Mouse (Mus musculus) adrenal gland, adult 18-20 months (tissue): Measurements from ENCODE around the gene Rrnad1. TPM values are rescaled to one million over a fixed set of nuclear protein-coding genes. Genes with fewer than 3 reads are reported as not detected.

Source experiments
- DNase-seq, 2 experiments: peaks; one replicate each; pipeline ENCODE4 v3.0.0; 2021 to 2022; ENCODE audit warnings: low spot score in 2 of 2
- total RNA-seq, 2 experiments: library from RNA; stranded (reverse); gene quantifications; 1 replicate in 1 of 2; 2 replicates in 1 of 2; pipeline ENCODE4 v1.2.3; 2021

Gene Rrnad1
- total RNA-seq, 2 experiments from 2014 or later: 14.7 to 21.9 TPM

DNA sequence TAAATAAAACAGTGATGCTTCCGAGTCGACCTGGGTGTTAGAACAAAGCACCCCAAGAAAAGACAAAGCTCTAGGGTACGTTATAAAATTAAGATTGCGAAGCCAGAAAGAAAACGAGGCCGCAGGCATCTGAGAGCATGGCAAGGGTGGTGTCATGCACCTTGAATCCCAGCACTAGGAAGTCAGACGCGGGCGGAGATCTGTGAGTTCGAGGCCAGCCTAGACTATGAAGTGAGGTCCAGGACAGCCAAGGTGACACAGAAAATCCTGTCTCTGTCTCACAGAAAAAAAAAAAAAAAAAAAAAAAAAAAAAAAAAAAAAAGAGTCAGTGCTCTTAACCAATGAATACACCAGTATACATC is 44.5 kb downstream of the Rrnad1 start:
- DNase-seq: peak; percentile 43 to 46

DNA sequence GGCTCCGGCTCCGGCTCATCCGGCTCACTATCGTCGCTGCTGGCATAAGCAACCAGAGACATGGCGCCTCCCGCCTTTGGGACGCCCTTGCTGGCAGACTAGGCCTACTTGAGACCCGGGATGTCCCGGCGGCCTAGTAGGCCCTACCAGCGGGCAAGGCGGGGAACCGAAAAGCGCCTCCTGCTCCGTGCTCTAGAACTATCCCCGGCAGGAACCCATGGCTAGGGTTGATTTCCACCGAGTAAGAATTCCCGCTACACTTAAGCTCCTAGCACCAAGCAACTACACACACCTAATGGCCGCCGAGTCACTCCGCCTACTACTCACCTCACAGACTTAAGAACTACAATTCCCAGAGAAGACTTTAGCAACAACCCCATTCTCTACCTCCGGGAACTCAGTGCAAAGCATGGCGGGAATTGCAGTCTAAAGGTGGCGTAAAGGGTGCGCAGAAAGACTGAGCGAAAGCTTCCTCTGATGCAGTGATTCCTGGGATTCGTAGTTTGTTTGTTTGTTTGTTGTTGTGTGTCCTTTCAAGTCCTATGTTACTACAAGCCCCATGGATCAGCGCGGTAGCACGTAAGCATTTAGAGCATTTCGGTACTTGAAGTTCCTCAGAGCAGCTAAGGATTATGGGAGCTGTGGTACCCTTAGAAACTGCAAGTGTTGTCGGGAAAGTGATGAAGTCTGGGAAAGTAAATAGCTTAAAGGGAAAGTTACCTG is 45.1 kb downstream of the Rrnad1 start, which contains the start of gene Prcc:
Prcc (minus strand) TSS at position 328 of the 723 bp plus-strand sequence.
- peak; percentile 65 to 71 for DNase-seq

DNA sequence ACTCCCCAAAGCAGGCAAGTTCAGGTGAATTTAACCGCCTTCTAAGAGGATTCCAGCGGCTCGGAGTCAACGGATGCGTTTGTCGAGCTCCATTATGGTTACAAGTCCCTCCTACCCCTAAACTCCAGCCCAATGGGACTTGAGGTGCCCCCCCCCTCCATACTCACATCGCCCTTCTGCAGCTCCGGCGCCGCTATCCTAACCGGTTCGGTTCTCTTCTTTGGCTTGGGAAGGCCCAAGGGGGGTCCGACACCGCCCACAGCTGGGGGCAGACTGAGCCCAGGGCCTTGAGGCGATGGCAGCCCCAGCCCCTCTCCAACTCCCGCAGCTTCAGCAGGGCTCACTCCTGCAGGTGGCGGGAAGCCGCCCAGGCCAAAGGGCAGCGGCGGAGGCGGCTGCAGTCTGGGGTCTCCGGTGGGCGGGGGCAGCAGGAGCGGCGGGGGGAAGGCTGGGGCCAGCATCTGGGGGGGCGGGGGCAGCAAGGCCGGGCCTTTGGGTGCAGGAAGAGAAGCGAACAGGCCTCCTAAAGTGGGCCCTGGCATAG is 45.7 kb downstream of the Rrnad1 start:
- peak; percentile 41 to 50 for DNase-seq

DNA sequence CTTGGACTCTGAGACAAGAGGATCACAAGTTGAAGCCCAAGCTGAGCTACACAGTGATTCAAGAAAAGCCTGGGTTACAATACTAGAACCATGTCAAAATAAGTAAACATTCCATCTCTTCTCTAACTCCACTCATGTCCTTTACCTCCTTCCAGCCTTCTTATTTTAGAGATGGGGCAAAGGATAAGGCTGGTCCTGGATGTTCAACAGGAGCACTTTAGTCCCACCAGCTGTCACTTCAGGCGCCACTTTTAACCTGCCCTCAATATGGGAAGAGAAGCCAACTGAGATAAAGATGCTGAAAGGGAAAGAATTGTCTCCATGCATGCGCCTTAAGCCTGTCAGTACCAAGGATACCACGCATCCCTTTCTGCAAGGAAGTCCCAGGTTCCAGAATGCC is 46.2 kb downstream of the Rrnad1 start:
- DNase-seq: no peak

DNA sequence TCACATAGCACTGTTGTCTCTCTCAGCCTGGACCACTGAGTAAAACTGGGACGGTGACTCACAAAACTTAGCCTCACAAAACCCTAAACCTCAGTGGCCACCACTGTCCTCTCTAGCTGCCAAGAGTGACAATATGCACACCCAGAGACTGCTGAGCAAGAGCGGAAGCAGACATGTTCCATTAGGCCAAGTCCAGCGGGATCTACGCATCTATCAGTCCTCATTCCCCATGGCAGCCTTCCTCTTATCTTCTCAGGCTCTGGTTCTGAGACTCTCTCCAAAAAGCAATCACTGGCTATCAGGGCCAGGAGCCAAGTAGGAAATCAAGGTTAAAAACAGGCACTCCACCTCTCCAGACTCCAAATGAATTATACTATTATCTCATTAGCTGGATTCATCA is 52.8 kb downstream of the Rrnad1 start:
- DNase-seq: no peak

Other genes with a start within 250 kb of the Rrnad1 start
- gene Lrrc71, start 182.1 kb downstream of the Rrnad1 start, total RNA-seq: under 1 TPM; 0.38 to 0.63 TPM
- gene Ntrk1, start 135.6 kb downstream of the Rrnad1 start, total RNA-seq: 10 to 100 TPM in 1 of 2 experiments, 1 to 10 TPM in 1; 7.1 to 12.5 TPM
- gene Insrr, start 133.8 kb downstream of the Rrnad1 start, total RNA-seq: 1 to 10 TPM in 1 of 2 experiments, under 1 TPM in 1; 0.76 to 1.2 TPM
- 10 to 100 TPM; 20.0 to 20.8 TPM for gene Pear1, start 106.4 kb downstream of the Rrnad1 start, total RNA-seq
- under 1 TPM; 0.33 to 0.80 TPM for gene Sh2d2a, start 84.0 kb downstream of the Rrnad1 start, total RNA-seq
- 10 to 100 TPM; 48.6 to 51.3 TPM for gene Prcc, start 45.1 kb downstream of the Rrnad1 start, total RNA-seq
- 100 to 1,000 TPM; 176 to 184 TPM for gene Hdgf, start 24.4 kb downstream of the Rrnad1 start, total RNA-seq
- 100 to 1,000 TPM; 111 to 121 TPM for gene Mrpl24, start 11.2 kb downstream of the Rrnad1 start, total RNA-seq
- gene Isg20l2, start 403 bp downstream of the Rrnad1 start, total RNA-seq: 10 to 100 TPM; 19.4 to 20.6 TPM
- under 1 TPM in 1 of 2 experiments, not detected in 1; 0.33 TPM for gene Crabp2, start 17.9 kb upstream of the Rrnad1 start, total RNA-seq
- 10 to 100 TPM in 1 of 2 experiments, 1 to 10 TPM in 1; 5.9 to 19.4 TPM for gene Nes, start 40.4 kb upstream of the Rrnad1 start, total RNA-seq
- gene Bcan, start 69.5 kb upstream of the Rrnad1 start, total RNA-seq: 10 to 100 TPM; 62.7 to 74.9 TPM
- gene Hapln2, start 96.9 kb upstream of the Rrnad1 start, total RNA-seq: not detected
- 10 to 100 TPM; 15.9 to 18.9 TPM for gene Gpatch4, start 112.4 kb upstream of the Rrnad1 start, total RNA-seq
- 100 to 1,000 TPM; 155 to 159 TPM for gene Naxe, start 127.8 kb upstream of the Rrnad1 start, total RNA-seq
- gene Ttc24, start 147.6 kb upstream of the Rrnad1 start, total RNA-seq: not detected
- gene Iqgap3, start 151.3 kb upstream of the Rrnad1 start, total RNA-seq: under 1 TPM; 0.64 to 0.80 TPM
- gene Mef2d, start 211.7 kb upstream of the Rrnad1 start, total RNA-seq: 10 to 100 TPM; 83.3 to 90.7 TPM